Mouse (Mus musculus) kidney, adult 2 months (tissue): ENCODE results near the gene Ldah.

Source experiments
- CTCF ChIP-seq: fragments of 200-500 bp; conservative IDR thresholded peaks from 2 replicates; pipeline ENCODE4 v1.5.1; 2011; ENCODE audit warnings: low read depth, mild to moderate bottlenecking, control low read depth, low read length, moderate library complexity, mixed read lengths; ENCODE audit not compliant: insufficient read depth, insufficient read length
- POLR2A ChIP-seq: fragments of 200-500 bp; IDR thresholded peaks from one replicate; pipeline ENCODE4 v1.6.1; 2011; ENCODE audit warnings: low read depth, low read length, control low read depth

GRCm38 (mm10) chr12:8167743-8168142 is 40.2 kb upstream of the Ldah start:
- no peak for TF ChIP-seq POLR2A
- TF ChIP-seq CTCF: no peak
